Mouse (Mus musculus): ENCODE data around the gene Kifc5b. TPM values are rescaled to one million over a fixed set of nuclear protein-coding genes. Genes with fewer than 3 reads are reported as not detected.

The Kifc5b gene
- polyA plus RNA-seq, 1 experiment from 2014 or later: 9.6 TPM

DNA sequence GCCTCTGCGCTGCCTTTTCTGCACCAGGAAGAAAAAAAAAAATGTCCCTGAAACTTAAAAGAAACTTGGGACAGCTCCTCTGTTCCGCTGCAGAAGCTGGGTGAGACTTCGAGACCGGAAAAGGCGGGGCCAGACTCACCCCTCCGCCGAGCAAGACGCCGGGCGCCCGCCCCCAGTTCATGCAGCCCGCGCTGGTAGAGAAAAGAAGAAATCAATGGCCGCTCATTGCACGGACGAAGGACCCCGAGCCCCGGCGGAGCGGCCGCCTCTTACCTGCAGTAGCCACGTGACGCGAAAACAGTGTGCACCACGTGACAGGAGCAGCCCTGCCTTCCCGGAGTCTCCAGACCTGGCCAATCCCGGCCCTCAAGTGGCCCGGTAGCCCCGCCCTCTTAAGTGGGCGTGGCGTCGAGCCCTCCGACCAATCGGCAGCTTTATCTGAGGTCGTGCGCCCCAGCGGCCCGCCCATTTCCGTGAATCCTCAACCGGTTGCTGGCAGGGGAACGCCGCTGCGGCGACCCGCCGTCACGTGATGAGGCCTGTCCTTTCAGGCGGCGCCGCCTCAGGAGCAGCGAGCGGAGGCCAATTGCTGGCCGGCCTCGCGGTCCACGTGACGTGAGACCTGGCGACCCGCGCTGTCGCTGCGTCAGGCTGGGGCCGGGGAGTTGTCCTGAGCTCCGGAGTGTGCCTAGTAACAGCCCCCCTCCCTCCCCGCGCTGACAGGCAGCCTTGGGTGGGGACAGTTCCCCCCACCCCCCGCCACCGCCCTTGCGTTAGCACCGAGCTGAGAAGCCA is 22.5 kb downstream of the Kifc5b start, which contains the start of gene Cuta:
TSS of gene Cuta (minus strand) at position 392 of the 795 bp plus-strand sequence.
- Histone ChIP-seq H3K9ac (peak within 1 kb of the TSS; percentile 68), H3K4me2 (peak within 1 kb of the TSS; percentile 91), H3K36me3 (ENCODE audit: insufficient read depth) (peaks cover 32% of the 10 kb centered on the region), H3K27me3 (ENCODE audit: insufficient read depth, low read length) (no peaks in the 10 kb centered on the region), H3K27ac (ENCODE audit: low read depth) (peak within 1 kb of the TSS; percentile 96), H3K4me3 (ENCODE audit: low read depth, low read length) (peak within 1 kb of the TSS; percentile 55), H3K9me3 (ENCODE audit: low read depth, low read length) (no peaks in the 10 kb centered on the region), H3K4me1 (ENCODE audit: insufficient read depth) (0 out of 2 replicates have a peak, but pooled peaks cover 8% of the 10 kb centered on the region)
- under 1% methylated on average over 68 of the region's 70 CpGs for WGBS
- TF ChIP-seq CTCF (IDR thresholded peaks at IDR 0.05; ENCODE audit: low read depth): no peak
- peak; percentile 100 for DNase-seq
- ATAC-seq (ENCODE audit: insufficient read depth): peak; percentile 93

DNA sequence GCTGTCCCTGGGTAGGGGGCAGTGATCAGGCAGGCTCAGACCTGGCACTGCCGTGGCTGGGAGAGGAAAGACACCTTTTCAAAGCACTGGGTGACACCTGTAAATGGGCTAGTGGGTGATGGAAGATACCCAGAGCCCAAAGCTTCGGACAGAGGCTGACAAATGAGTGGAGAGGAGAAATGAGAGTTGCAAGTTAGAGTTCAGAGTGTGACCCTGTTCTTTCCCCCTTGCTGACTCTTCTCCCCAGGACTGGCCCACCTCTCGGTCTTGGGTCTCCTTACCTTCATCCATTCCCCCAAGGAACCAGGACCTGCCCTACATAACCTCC is 23.0 kb downstream of the Kifc5b start:
- DNase-seq: no peak
- H3K4me1 ChIP-seq (ENCODE audit: insufficient read depth): 0 out of 2 replicates have a peak, but pooled peaks cover 8% of the 10 kb centered on the region

DNA sequence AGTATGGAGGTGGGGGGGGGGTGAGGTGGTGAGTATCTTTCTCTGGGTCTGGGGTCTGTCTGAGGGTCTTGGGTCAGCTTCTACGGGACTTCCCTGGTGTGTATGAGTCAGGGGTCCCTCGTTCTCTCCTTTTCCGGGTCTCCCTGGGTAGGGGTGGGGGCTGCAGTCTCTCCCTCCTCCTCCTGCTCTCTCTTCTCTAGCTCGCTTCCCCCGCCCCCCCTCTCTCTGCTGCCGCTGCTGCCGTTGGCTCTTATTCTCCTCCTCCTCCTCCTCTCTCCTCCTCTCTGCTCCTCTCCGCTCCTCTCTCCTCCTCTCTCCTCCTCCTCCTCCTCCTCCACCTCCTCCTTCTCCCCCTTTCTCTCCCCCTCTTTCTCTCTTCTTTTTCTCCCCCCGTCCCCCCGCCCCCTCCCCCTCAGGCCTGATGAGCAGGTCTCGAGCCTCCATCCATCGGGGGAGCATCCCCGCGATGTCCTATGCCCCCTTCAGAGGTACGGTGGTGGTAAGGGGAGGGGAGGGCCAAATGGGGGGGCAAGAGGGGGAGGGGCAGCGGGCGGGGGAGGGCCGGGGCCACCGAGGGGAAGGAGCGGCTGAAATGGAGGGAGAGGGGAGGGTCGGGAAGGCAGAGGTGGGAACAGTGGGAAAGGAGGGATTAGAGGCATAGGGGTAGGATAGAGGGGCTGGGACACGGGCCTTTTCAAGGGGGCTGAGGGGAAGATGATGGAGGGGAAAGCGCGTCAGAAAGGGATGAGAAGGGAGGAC is 24.3 kb downstream of the Kifc5b start, which contains the start of gene Syngap1:
TSS of gene Syngap1 (plus strand) at position 223 of the 759 bp plus-strand sequence.
- H3K36me3 ChIP-seq (ENCODE audit: insufficient read depth): peaks cover 14% of the 10 kb centered on the region
- no peaks in the 10 kb centered on the region for H3K9me3 ChIP-seq (ENCODE audit: low read depth, low read length)
- peak within 1 kb of the TSS; percentile 88 for H3K4me2 ChIP-seq
- H3K27ac ChIP-seq (ENCODE audit: low read depth): peak within 1 kb of the TSS; percentile 96
- DNase-seq (peak; percentile 43), ATAC-seq (ENCODE audit: insufficient read depth) (no peak)
- peaks cover 14% of the 10 kb centered on the region; the same call in 1 of the 2 replicates for H3K4me1 ChIP-seq (ENCODE audit: insufficient read depth)
- no peak for TF ChIP-seq CTCF (IDR thresholded peaks at IDR 0.05; ENCODE audit: low read depth)
- no peaks in the 10 kb centered on the region for H3K27me3 ChIP-seq (ENCODE audit: insufficient read depth, low read length)
- H3K9ac ChIP-seq: peak within 1 kb of the TSS; percentile 68
- H3K4me3 ChIP-seq (ENCODE audit: low read depth, low read length): peak within 1 kb of the TSS; percentile 55
- WGBS: 4% methylated on average over 22 of the region's 24 CpGs

More for the DNA sequence above, 23.0 kb downstream of the Kifc5b start:
- H3K27me3 ChIP-seq (ENCODE audit: insufficient read depth, low read length): no peaks in the 10 kb centered on the region
- H3K9ac ChIP-seq: peak overlapping the region; percentile 68
- peak overlapping the region; percentile 96 for H3K27ac ChIP-seq (ENCODE audit: low read depth)
- H3K9me3 ChIP-seq (ENCODE audit: low read depth, low read length): no peaks in the 10 kb centered on the region
- peak overlapping the region; percentile 55 for H3K4me3 ChIP-seq (ENCODE audit: low read depth, low read length)
- no peak for TF ChIP-seq CTCF (IDR thresholded peaks at IDR 0.05; ENCODE audit: low read depth)
- peak overlapping the region; percentile 88 for H3K4me2 ChIP-seq
- WGBS: 3% methylated on average over 3 of the region's 3 CpGs
- ATAC-seq (ENCODE audit: insufficient read depth): peak; percentile 4; the same call in 1 of the 2 replicates
- peaks cover 27% of the 10 kb centered on the region for H3K36me3 ChIP-seq (ENCODE audit: insufficient read depth)

GRCm38 (mm10) chr17:26941841-26942570 is 25.1 kb downstream of the Kifc5b start:
- Histone ChIP-seq H3K4me3 (ENCODE audit: low read depth, low read length) (peak overlapping the region; percentile 46), H3K4me2 (peak overlapping the region; percentile 88), H3K9me3 (ENCODE audit: low read depth, low read length) (no peaks in the 10 kb centered on the region), H3K27me3 (ENCODE audit: insufficient read depth, low read length) (no peaks in the 10 kb centered on the region), H3K36me3 (ENCODE audit: insufficient read depth) (peaks cover 6% of the 10 kb centered on the region), H3K4me1 (ENCODE audit: insufficient read depth) (peaks cover 17% of the 10 kb centered on the region; the same call in 1 of the 2 replicates), H3K9ac (peak overlapping the region; percentile 57), H3K27ac (ENCODE audit: low read depth) (no peak overlapping the region)
- no peak for TF ChIP-seq CTCF (IDR thresholded peaks at IDR 0.05; ENCODE audit: low read depth)
- DNase-seq (no peak), ATAC-seq (ENCODE audit: insufficient read depth) (no peak)
- 14% methylated on average over 4 of the region's 4 CpGs for WGBS

GRCm38 (mm10) chr17:26945824-26946495 is 29.1 kb downstream of the Kifc5b start:
- Histone ChIP-seq H3K4me3 (ENCODE audit: low read depth, low read length) (peak overlapping the region; percentile 46), H3K4me1 (ENCODE audit: insufficient read depth) (peaks cover 22% of the 10 kb centered on the region), H3K9me3 (ENCODE audit: low read depth, low read length) (no peaks in the 10 kb centered on the region), H3K4me2 (peak overlapping the region; percentile 86), H3K27ac (ENCODE audit: low read depth) (peak overlapping the region; percentile 80), H3K9ac (peak overlapping the region; percentile 65), H3K27me3 (ENCODE audit: insufficient read depth, low read length) (no peaks in the 10 kb centered on the region), H3K36me3 (ENCODE audit: insufficient read depth) (no peaks in the 10 kb centered on the region)
- ATAC-seq (ENCODE audit: insufficient read depth) (no peak), DNase-seq (no peak)
- 32% methylated on average over 13 of the region's 13 CpGs for WGBS
- no peak for TF ChIP-seq CTCF (IDR thresholded peaks at IDR 0.05; ENCODE audit: low read depth)

- H3K27ac ChIP-seq (ENCODE audit: low read depth): peak overlapping the region; percentile 80
- peaks cover 28% of the 10 kb centered on the region for H3K4me1 ChIP-seq (ENCODE audit: insufficient read depth)
- peak overlapping the region; percentile 46 for H3K4me3 ChIP-seq (ENCODE audit: low read depth, low read length)
- peak; percentile 69 for DNase-seq
- peak overlapping the region; percentile 65 for H3K9ac ChIP-seq
- H3K4me2 ChIP-seq: peak overlapping the region; percentile 86
- no peaks in the 10 kb centered on the region for H3K36me3 ChIP-seq (ENCODE audit: insufficient read depth)
- peak; percentile 23 for ATAC-seq (ENCODE audit: insufficient read depth)
- WGBS: 2% methylated on average over 37 of the region's 37 CpGs
- H3K9me3 ChIP-seq (ENCODE audit: low read depth, low read length): no peaks in the 10 kb centered on the region
- no peak for TF ChIP-seq CTCF (IDR thresholded peaks at IDR 0.05; ENCODE audit: low read depth)
- no peaks in the 10 kb centered on the region for H3K27me3 ChIP-seq (ENCODE audit: insufficient read depth, low read length)
These were observed 29.7 kb downstream of the Kifc5b start for GRCm38 (mm10) chr17:26946567-26946966.

Data from lung, embryonic 14.5 days (tissue).